Mouse (Mus musculus): ENCODE data around the gene Ephb6.

GRCm38 (mm10) chr6:41605794-41606104, 467 bp downstream of the Ephb6 start:
- no peak for TF ChIP-seq TAL1 (conservative IDR thresholded peaks at IDR 0.05; ENCODE audit: low read depth, low read length)
- TF ChIP-seq CTCF (IDR thresholded peaks at IDR 0.05; ENCODE audit: low read depth, low read length), result no peak
- TF ChIP-seq POLR2AphosphoS5 (IDR thresholded peaks at IDR 0.05; ENCODE audit: insufficient replicate concordance, low read depth, low read length), result no peak
